Mouse (Mus musculus): ENCODE measurements around the gene Ush2a. TPM values are rescaled to one million over a fixed set of nuclear protein-coding genes. Genes with fewer than 3 reads are reported as not detected.
A peak's percentile ranks its signal among the peaks of the same experiment; 100 is the strongest.

Gene Ush2a
- polyA plus RNA-seq, 1 experiment from 2014 or later, result 0.12 TPM

DNA sequence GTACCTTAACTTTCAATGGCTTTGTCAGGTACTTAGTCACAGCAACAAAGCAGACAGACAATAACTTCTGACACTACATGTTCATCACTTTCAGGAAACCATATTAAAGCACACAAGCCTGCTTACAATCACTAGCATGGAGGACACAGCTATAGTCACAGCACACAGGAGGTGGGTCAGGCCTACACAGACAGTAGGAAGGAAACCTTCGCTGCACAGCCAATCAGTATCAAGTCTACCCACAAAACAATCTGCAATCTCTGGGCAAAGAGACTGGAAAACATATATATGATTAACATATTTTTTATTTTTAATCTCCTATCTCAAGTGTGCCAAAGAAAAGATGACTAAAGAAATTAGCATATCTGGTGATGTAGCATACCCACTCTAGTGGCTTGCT lies 743.0 kb downstream of the Ush2a start:
- no peak overlapping the region for H3K4me2 ChIP-seq (ENCODE audit: low read depth, low read length, severe bottlenecking)
- H3K36me3 ChIP-seq (ENCODE audit: control insufficient read depth, insufficient read depth, low read length), result no peaks in the 10 kb centered on the region
- H3K4me3 ChIP-seq (ENCODE audit: low read depth, low read length), result no peak overlapping the region
- ATAC-seq (replicated peaks; ENCODE audit: low FRiP score) (no peak), DNase-seq (ENCODE audit: low spot score) (no peak)
- H3K9me3 ChIP-seq (ENCODE audit: control insufficient read depth, low read length), result no peaks in the 10 kb centered on the region
- H3K27ac ChIP-seq (ENCODE audit: low read depth, low read length), result no peak overlapping the region
- no peak overlapping the region for H3K9ac ChIP-seq (ENCODE audit: low read length)
- 97% methylated on average over 1 of the region's 1 CpGs for WGBS
- H3K27me3 ChIP-seq (ENCODE audit: control insufficient read depth, insufficient read depth, low read length), result no peaks in the 10 kb centered on the region
- H3K4me1 ChIP-seq (replicated peaks; ENCODE audit: control insufficient read depth, insufficient read depth, low read length), result peaks cover 7% of the 10 kb centered on the region

GRCm38 (mm10) chr1:189006267-189006666 lies 744.4 kb downstream of the Ush2a start:
- WGBS, result 70% methylated on average over 5 of the region's 5 CpGs
- Histone ChIP-seq H3K27ac (ENCODE audit: low read depth, low read length) (no peak overlapping the region), H3K4me1 (replicated peaks; ENCODE audit: control insufficient read depth, insufficient read depth, low read length) (peaks cover 7% of the 10 kb centered on the region), H3K27me3 (ENCODE audit: control insufficient read depth, insufficient read depth, low read length) (no peaks in the 10 kb centered on the region), H3K4me2 (ENCODE audit: low read depth, low read length, severe bottlenecking) (peak overlapping the region; percentile 89; the same call in 1 of the 2 replicates), H3K4me3 (ENCODE audit: low read depth, low read length) (no peak overlapping the region), H3K9ac (ENCODE audit: low read length) (no peak overlapping the region), H3K9me3 (ENCODE audit: control insufficient read depth, low read length) (no peaks in the 10 kb centered on the region), H3K36me3 (ENCODE audit: control insufficient read depth, insufficient read depth, low read length) (no peaks in the 10 kb centered on the region)
- ATAC-seq (replicated peaks; ENCODE audit: low FRiP score), result no peak
- no peak for DNase-seq (ENCODE audit: low spot score)

DNA sequence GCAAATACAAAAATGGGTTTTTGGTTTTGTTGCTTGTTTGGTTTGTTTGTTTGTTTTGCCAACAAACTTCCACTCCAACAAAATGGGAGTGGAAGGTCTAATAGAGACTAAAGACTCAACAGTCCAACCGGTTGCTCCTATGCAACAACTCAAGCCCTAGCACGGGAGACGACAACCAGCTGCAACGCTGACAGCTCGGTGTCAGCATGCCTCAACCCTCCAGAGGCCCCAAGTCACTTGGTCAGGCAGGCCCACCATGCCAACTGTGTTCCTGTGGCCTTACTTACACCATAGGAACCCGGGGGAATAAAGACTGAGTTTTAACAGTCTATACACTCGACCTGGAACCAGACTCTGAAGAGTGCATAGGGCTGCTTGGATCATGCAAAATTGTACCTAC lies 745.0 kb downstream of the Ush2a start:
- peak overlapping the region; percentile 96 for H3K9ac ChIP-seq (ENCODE audit: low read length)
- H3K4me2 ChIP-seq (ENCODE audit: low read depth, low read length, severe bottlenecking), result peak overlapping the region; percentile 89
- H3K4me1 ChIP-seq (replicated peaks; ENCODE audit: control insufficient read depth, insufficient read depth, low read length), result peaks cover 7% of the 10 kb centered on the region
- no peaks in the 10 kb centered on the region for H3K9me3 ChIP-seq (ENCODE audit: control insufficient read depth, low read length)
- DNase-seq (ENCODE audit: low spot score) (no peak), ATAC-seq (replicated peaks; ENCODE audit: low FRiP score) (no peak)
- no peaks in the 10 kb centered on the region for H3K27me3 ChIP-seq (ENCODE audit: control insufficient read depth, insufficient read depth, low read length)
- H3K4me3 ChIP-seq (ENCODE audit: low read depth, low read length), result peak overlapping the region; percentile 96
- no peak overlapping the region for H3K27ac ChIP-seq (ENCODE audit: low read depth, low read length)
- WGBS, result 5% methylated on average over 7 of the region's 7 CpGs
- no peaks in the 10 kb centered on the region for H3K36me3 ChIP-seq (ENCODE audit: control insufficient read depth, insufficient read depth, low read length)

- WGBS, result under 1% methylated on average over 74 of the region's 74 CpGs
- Histone ChIP-seq H3K4me3 (ENCODE audit: low read depth, low read length) (peak within 1 kb of the TSS; percentile 96), H3K9me3 (ENCODE audit: control insufficient read depth, low read length) (no peaks in the 10 kb centered on the region), H3K4me1 (replicated peaks; ENCODE audit: control insufficient read depth, insufficient read depth, low read length) (peaks cover 7% of the 10 kb centered on the region), H3K27me3 (ENCODE audit: control insufficient read depth, insufficient read depth, low read length) (no peaks in the 10 kb centered on the region), H3K4me2 (ENCODE audit: low read depth, low read length, severe bottlenecking) (peak within 1 kb of the TSS; percentile 89), H3K9ac (ENCODE audit: low read length) (peak within 1 kb of the TSS; percentile 96), H3K27ac (ENCODE audit: low read depth, low read length) (no peak within 1 kb of the TSS), H3K36me3 (ENCODE audit: control insufficient read depth, insufficient read depth, low read length) (no peaks in the 10 kb centered on the region)
- ATAC-seq (replicated peaks; ENCODE audit: low FRiP score) (peak; percentile 90), DNase-seq (ENCODE audit: low spot score) (peak; percentile 99)
Observed at GRCm38 (mm10) chr1:189007239-189007979, 745.6 kb downstream of the Ush2a start, which contains the start of gene Kctd3. TSS of gene Kctd3 (minus strand) at chr1:189007841.

DNA sequence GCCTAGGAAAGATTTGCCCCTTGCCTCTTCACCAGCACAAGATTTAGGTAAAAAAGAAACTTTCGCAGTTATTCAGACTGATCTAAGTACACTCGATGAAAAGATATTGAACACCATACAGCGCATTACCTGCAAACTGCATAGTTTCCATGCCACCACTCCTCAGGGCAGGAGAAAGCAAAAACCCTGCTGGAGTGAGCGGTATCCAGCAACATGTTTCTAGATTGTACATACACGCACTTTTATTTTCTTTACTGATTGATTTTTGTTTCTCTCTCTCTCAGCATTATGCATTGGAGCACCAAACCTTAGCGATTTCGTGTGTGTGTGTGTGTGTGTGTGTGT lies 746.1 kb downstream of the Ush2a start:
- 56% methylated on average over 7 of the region's 7 CpGs for WGBS
- H3K4me1 ChIP-seq (replicated peaks; ENCODE audit: control insufficient read depth, insufficient read depth, low read length), result peaks cover 10% of the 10 kb centered on the region
- H3K9ac ChIP-seq (ENCODE audit: low read length), result no peak overlapping the region

DNA sequence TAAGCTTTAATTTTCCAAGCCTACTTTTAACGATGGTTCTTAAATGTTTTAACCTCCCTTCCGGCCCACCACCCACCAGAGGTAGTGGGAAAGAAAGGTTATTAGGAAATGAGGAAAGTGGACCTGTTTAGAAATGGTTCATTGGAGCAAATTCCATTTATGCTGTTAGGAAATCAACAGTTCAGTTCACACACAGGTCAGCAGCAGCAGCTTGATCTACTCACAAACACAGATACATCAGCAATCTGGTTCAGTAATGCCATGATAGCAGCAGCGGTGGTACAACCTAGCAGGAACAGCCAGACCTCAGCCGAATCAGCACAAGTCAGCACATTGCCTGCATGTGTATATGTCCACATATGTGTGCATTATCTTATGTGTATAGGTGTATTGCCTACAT lies 748.8 kb downstream of the Ush2a start:
- no peak for ATAC-seq (replicated peaks; ENCODE audit: low FRiP score)
- Histone ChIP-seq H3K4me3 (ENCODE audit: low read depth, low read length) (no peak overlapping the region), H3K27me3 (ENCODE audit: control insufficient read depth, insufficient read depth, low read length) (peaks cover 2% of the 10 kb centered on the region; the same call in 1 of the 2 replicates), H3K4me2 (ENCODE audit: low read depth, low read length, severe bottlenecking) (no peak overlapping the region), H3K9me3 (ENCODE audit: control insufficient read depth, low read length) (no peaks in the 10 kb centered on the region), H3K4me1 (replicated peaks; ENCODE audit: control insufficient read depth, insufficient read depth, low read length) (peaks cover 18% of the 10 kb centered on the region), H3K27ac (ENCODE audit: low read depth, low read length) (no peak overlapping the region), H3K9ac (ENCODE audit: low read length) (no peak overlapping the region), H3K36me3 (ENCODE audit: control insufficient read depth, insufficient read depth, low read length) (no peaks in the 10 kb centered on the region)
- 90% methylated on average over 4 of the region's 4 CpGs for WGBS
- DNase-seq (ENCODE audit: low spot score), result no peak

More for the DNA sequence above, 746.1 kb downstream of the Ush2a start:
- ATAC-seq (replicated peaks; ENCODE audit: low FRiP score), result peak; percentile 67
- Histone ChIP-seq H3K4me2 (ENCODE audit: low read depth, low read length, severe bottlenecking) (no peak overlapping the region), H3K27me3 (ENCODE audit: control insufficient read depth, insufficient read depth, low read length) (no peaks in the 10 kb centered on the region), H3K9me3 (ENCODE audit: control insufficient read depth, low read length) (no peaks in the 10 kb centered on the region), H3K27ac (ENCODE audit: low read depth, low read length) (no peak overlapping the region), H3K36me3 (ENCODE audit: control insufficient read depth, insufficient read depth, low read length) (no peaks in the 10 kb centered on the region), H3K4me3 (ENCODE audit: low read depth, low read length) (peak overlapping the region; percentile 96)
- DNase-seq (ENCODE audit: low spot score), result no peak

GRCm38 (mm10) chr1:189012846-189013586 lies 751.2 kb downstream of the Ush2a start:
- H3K4me1 ChIP-seq (replicated peaks; ENCODE audit: control insufficient read depth, insufficient read depth, low read length), result peaks cover 11% of the 10 kb centered on the region; the same call in 1 of the 2 replicates
- ATAC-seq (replicated peaks; ENCODE audit: low FRiP score) (no peak), DNase-seq (ENCODE audit: low spot score) (no peak)
- H3K4me2 ChIP-seq (ENCODE audit: low read depth, low read length, severe bottlenecking), result peak overlapping the region; percentile 21; the same call in 1 of the 2 replicates
- H3K36me3 ChIP-seq (ENCODE audit: control insufficient read depth, insufficient read depth, low read length), result no peaks in the 10 kb centered on the region
- H3K4me3 ChIP-seq (ENCODE audit: low read depth, low read length), result no peak overlapping the region
- 7% methylated on average over 16 of the region's 16 CpGs for WGBS
- no peaks in the 10 kb centered on the region for H3K9me3 ChIP-seq (ENCODE audit: control insufficient read depth, low read length)
- H3K9ac ChIP-seq (ENCODE audit: low read length), result no peak overlapping the region
- H3K27ac ChIP-seq (ENCODE audit: low read depth, low read length), result no peak overlapping the region
- H3K27me3 ChIP-seq (ENCODE audit: control insufficient read depth, insufficient read depth, low read length), result peaks cover 2% of the 10 kb centered on the region; the same call in 1 of the 2 replicates

DNA sequence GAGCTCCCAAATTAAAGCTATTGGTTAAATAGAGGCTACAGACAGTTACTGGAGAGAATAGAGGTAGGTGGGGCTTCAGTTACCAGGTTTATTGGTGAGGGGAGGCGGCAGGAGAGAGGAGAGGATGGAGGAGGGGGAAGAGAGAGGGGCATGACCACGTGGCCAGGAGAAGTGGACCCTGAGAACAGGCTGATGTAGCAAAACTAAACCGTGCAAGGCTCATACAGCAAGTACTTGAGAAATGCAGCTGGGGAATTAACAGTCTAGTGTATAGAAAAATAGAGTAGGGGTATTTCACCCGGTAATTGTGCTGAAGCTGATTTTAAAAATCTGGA lies 751.7 kb downstream of the Ush2a start:
- DNase-seq (ENCODE audit: low spot score) (no peak), ATAC-seq (replicated peaks; ENCODE audit: low FRiP score) (0 out of 2 replicates have a peak, but pooled peaks have one; percentile 53)
- Histone ChIP-seq H3K36me3 (ENCODE audit: control insufficient read depth, insufficient read depth, low read length) (no peaks in the 10 kb centered on the region), H3K9ac (ENCODE audit: low read length) (no peak overlapping the region), H3K27me3 (ENCODE audit: control insufficient read depth, insufficient read depth, low read length) (peaks cover 2% of the 10 kb centered on the region; the same call in 1 of the 2 replicates), H3K9me3 (ENCODE audit: control insufficient read depth, low read length) (no peaks in the 10 kb centered on the region), H3K4me2 (ENCODE audit: low read depth, low read length, severe bottlenecking) (peak overlapping the region; percentile 21; the same call in 1 of the 2 replicates), H3K27ac (ENCODE audit: low read depth, low read length) (no peak overlapping the region), H3K4me3 (ENCODE audit: low read depth, low read length) (no peak overlapping the region), H3K4me1 (replicated peaks; ENCODE audit: control insufficient read depth, insufficient read depth, low read length) (peaks cover 11% of the 10 kb centered on the region; the same call in 1 of the 2 replicates)
- WGBS, result 11% methylated on average over 4 of the region's 4 CpGs

Measured in forebrain, embryonic 11.5 days (tissue).